Mouse (Mus musculus): ENCODE data around the gene Unc13a. TPM values are rescaled to one million over a fixed set of nuclear protein-coding genes. Genes with fewer than 3 reads are reported as not detected.

Unc13a gene
- polyA plus RNA-seq, 1 experiment from 2014 or later, result 0.68 TPM

- Histone ChIP-seq H3K4me1 (replicated peaks; ENCODE audit: control insufficient read depth, insufficient read depth, low read length) (peaks cover 7% of the 10 kb centered on the region; the same call in 1 of the 2 replicates), H3K4me2 (ENCODE audit: low read depth, low read length) (peak overlapping the region; percentile 9; the same call in 1 of the 2 replicates), H3K9me3 (ENCODE audit: control insufficient read depth, low read length) (no peaks in the 10 kb centered on the region; the same call in 1 of the 2 replicates), H3K36me3 (ENCODE audit: control insufficient read depth, insufficient read depth, low read length) (no peaks in the 10 kb centered on the region), H3K9ac (ENCODE audit: low read length) (no peak overlapping the region), H3K4me3 (ENCODE audit: low read length) (peak overlapping the region; percentile 18; the same call in 1 of the 2 replicates), H3K27ac (ENCODE audit: low read length) (no peak overlapping the region), H3K27me3 (ENCODE audit: control insufficient read depth, insufficient read depth, low read depth, low read length) (peaks cover 74% of the 10 kb centered on the region)
- 10% methylated on average over 68 of the region's 68 CpGs for WGBS
- ATAC-seq (ENCODE audit: low read depth), result no peak
These were observed 21.8 kb upstream of the Unc13a start for GRCm38 (mm10) chr8:71693166-71694041.

GRCm38 (mm10) chr8:71692509-71692908 is 21.0 kb upstream of the Unc13a start:
- 6% methylated on average over 30 of the region's 30 CpGs for WGBS
- no peak overlapping the region for H3K27ac ChIP-seq (ENCODE audit: low read length)
- no peak overlapping the region for H3K9ac ChIP-seq (ENCODE audit: low read length)
- H3K4me3 ChIP-seq (ENCODE audit: low read length), result no peak overlapping the region
- H3K4me2 ChIP-seq (ENCODE audit: low read depth, low read length), result no peak overlapping the region
- no peak for ATAC-seq (ENCODE audit: low read depth)
- no peaks in the 10 kb centered on the region; the same call in 1 of the 2 replicates for H3K9me3 ChIP-seq (ENCODE audit: control insufficient read depth, low read length)
- peaks cover 82% of the 10 kb centered on the region for H3K27me3 ChIP-seq (ENCODE audit: control insufficient read depth, insufficient read depth, low read depth, low read length)
- H3K4me1 ChIP-seq (replicated peaks; ENCODE audit: control insufficient read depth, insufficient read depth, low read length), result peaks cover 7% of the 10 kb centered on the region; the same call in 1 of the 2 replicates
- H3K36me3 ChIP-seq (ENCODE audit: control insufficient read depth, insufficient read depth, low read length), result no peaks in the 10 kb centered on the region

- ATAC-seq (ENCODE audit: low read depth), result no peak
- Histone ChIP-seq H3K4me2 (ENCODE audit: low read depth, low read length) (no peak within 1 kb of the TSS), H3K36me3 (ENCODE audit: control insufficient read depth, insufficient read depth, low read length) (no peaks in the 10 kb centered on the region), H3K27ac (ENCODE audit: low read length) (no peak within 1 kb of the TSS), H3K9me3 (ENCODE audit: control insufficient read depth, low read length) (no peaks in the 10 kb centered on the region; the same call in 1 of the 2 replicates), H3K4me3 (ENCODE audit: low read length) (no peak within 1 kb of the TSS), H3K4me1 (replicated peaks; ENCODE audit: control insufficient read depth, insufficient read depth, low read length) (peaks cover 19% of the 10 kb centered on the region), H3K27me3 (ENCODE audit: control insufficient read depth, insufficient read depth, low read depth, low read length) (peaks cover 100% of the 10 kb centered on the region), H3K9ac (ENCODE audit: low read length) (no peak within 1 kb of the TSS)
- WGBS, result 13% methylated on average over 31 of the region's 33 CpGs
These were observed 17.5 kb upstream of the Unc13a start, which contains the start of gene Insl3 for GRCm38 (mm10) chr8:71689028-71689427. Gene Insl3 (plus strand): TSS chr8:71689214.

GRCm38 (mm10) chr8:71687616-71688015 is 16.1 kb upstream of the Unc13a start:
- H3K4me3 ChIP-seq (ENCODE audit: low read length), result no peak overlapping the region
- no peak for ATAC-seq (ENCODE audit: low read depth)
- WGBS, result 14% methylated on average over 8 of the region's 8 CpGs

GRCm38 (mm10) chr8:71686143-71686734 is 14.7 kb upstream of the Unc13a start:
- H3K9ac ChIP-seq (ENCODE audit: low read length), result no peak overlapping the region
- WGBS, result 7% methylated on average over 23 of the region's 23 CpGs
- H3K36me3 ChIP-seq (ENCODE audit: control insufficient read depth, insufficient read depth, low read length), result no peaks in the 10 kb centered on the region
- ATAC-seq (ENCODE audit: low read depth), result peak; percentile 75
- no peak overlapping the region for H3K27ac ChIP-seq (ENCODE audit: low read length)
- peak overlapping the region; percentile 51 for H3K4me2 ChIP-seq (ENCODE audit: low read depth, low read length)
- peak overlapping the region; percentile 32 for H3K4me3 ChIP-seq (ENCODE audit: low read length)
- H3K4me1 ChIP-seq (replicated peaks; ENCODE audit: control insufficient read depth, insufficient read depth, low read length), result peaks cover 12% of the 10 kb centered on the region
- peaks cover 100% of the 10 kb centered on the region for H3K27me3 ChIP-seq (ENCODE audit: control insufficient read depth, insufficient read depth, low read depth, low read length)
- no peaks in the 10 kb centered on the region for H3K9me3 ChIP-seq (ENCODE audit: control insufficient read depth, low read length)

More at GRCm38 (mm10) chr8:71687616-71688015, 16.1 kb upstream of the Unc13a start:
- Histone ChIP-seq H3K27me3 (ENCODE audit: control insufficient read depth, insufficient read depth, low read depth, low read length) (peaks cover 100% of the 10 kb centered on the region), H3K9me3 (ENCODE audit: control insufficient read depth, low read length) (no peaks in the 10 kb centered on the region), H3K4me2 (ENCODE audit: low read depth, low read length) (no peak overlapping the region), H3K27ac (ENCODE audit: low read length) (no peak overlapping the region), H3K9ac (ENCODE audit: low read length) (no peak overlapping the region), H3K36me3 (ENCODE audit: control insufficient read depth, insufficient read depth, low read length) (no peaks in the 10 kb centered on the region), H3K4me1 (replicated peaks; ENCODE audit: control insufficient read depth, insufficient read depth, low read length) (peaks cover 12% of the 10 kb centered on the region)

- H3K9me3 ChIP-seq (ENCODE audit: control insufficient read depth, low read length), result no peaks in the 10 kb centered on the region
- H3K27ac ChIP-seq (ENCODE audit: low read length), result no peak overlapping the region
- H3K4me2 ChIP-seq (ENCODE audit: low read depth, low read length), result peak overlapping the region; percentile 51
- no peak overlapping the region for H3K9ac ChIP-seq (ENCODE audit: low read length)
- ATAC-seq (ENCODE audit: low read depth), result no peak
- peaks cover 100% of the 10 kb centered on the region for H3K27me3 ChIP-seq (ENCODE audit: control insufficient read depth, insufficient read depth, low read depth, low read length)
- H3K4me3 ChIP-seq (ENCODE audit: low read length), result peak overlapping the region; percentile 32
- WGBS, result 9% methylated on average over 29 of the region's 29 CpGs
- H3K4me1 ChIP-seq (replicated peaks; ENCODE audit: control insufficient read depth, insufficient read depth, low read length), result peaks cover 13% of the 10 kb centered on the region
- H3K36me3 ChIP-seq (ENCODE audit: control insufficient read depth, insufficient read depth, low read length), result no peaks in the 10 kb centered on the region
These were observed 14.0 kb upstream of the Unc13a start for GRCm38 (mm10) chr8:71685573-71685972.

- Histone ChIP-seq H3K9ac (ENCODE audit: low read length) (no peak overlapping the region), H3K4me1 (replicated peaks; ENCODE audit: control insufficient read depth, insufficient read depth, low read length) (peaks cover 17% of the 10 kb centered on the region), H3K36me3 (ENCODE audit: control insufficient read depth, insufficient read depth, low read length) (no peaks in the 10 kb centered on the region), H3K4me2 (ENCODE audit: low read depth, low read length) (no peak overlapping the region), H3K4me3 (ENCODE audit: low read length) (no peak overlapping the region), H3K9me3 (ENCODE audit: control insufficient read depth, low read length) (no peaks in the 10 kb centered on the region), H3K27ac (ENCODE audit: low read length) (no peak overlapping the region), H3K27me3 (ENCODE audit: control insufficient read depth, insufficient read depth, low read depth, low read length) (peaks cover 99% of the 10 kb centered on the region)
- no peak for ATAC-seq (ENCODE audit: low read depth)
- WGBS, result 27% methylated on average over 10 of the region's 10 CpGs
These were observed 13.1 kb upstream of the Unc13a start for GRCm38 (mm10) chr8:71684701-71685100.

GRCm38 (mm10) chr8:71682832-71683231 is 11.3 kb upstream of the Unc13a start:
- 67% methylated on average over 12 of the region's 12 CpGs for WGBS
- no peak for ATAC-seq (ENCODE audit: low read depth)

GRCm38 (mm10) chr8:71681369-71681915 is 9.9 kb upstream of the Unc13a start:
- Histone ChIP-seq H3K36me3 (ENCODE audit: control insufficient read depth, insufficient read depth, low read length) (no peaks in the 10 kb centered on the region), H3K9me3 (ENCODE audit: control insufficient read depth, low read length) (no peaks in the 10 kb centered on the region), H3K27me3 (ENCODE audit: control insufficient read depth, insufficient read depth, low read depth, low read length) (peaks cover 84% of the 10 kb centered on the region), H3K27ac (ENCODE audit: low read length) (no peak overlapping the region), H3K4me2 (ENCODE audit: low read depth, low read length) (no peak overlapping the region), H3K9ac (ENCODE audit: low read length) (no peak overlapping the region), H3K4me1 (replicated peaks; ENCODE audit: control insufficient read depth, insufficient read depth, low read length) (peaks cover 16% of the 10 kb centered on the region), H3K4me3 (ENCODE audit: low read length) (no peak overlapping the region)
- WGBS, result 19% methylated on average over 17 of the region's 18 CpGs
- no peak for ATAC-seq (ENCODE audit: low read depth)

More at GRCm38 (mm10) chr8:71682832-71683231, 11.3 kb upstream of the Unc13a start:
- H3K27ac ChIP-seq (ENCODE audit: low read length), result no peak overlapping the region
- H3K9me3 ChIP-seq (ENCODE audit: control insufficient read depth, low read length), result no peaks in the 10 kb centered on the region
- H3K4me1 ChIP-seq (replicated peaks; ENCODE audit: control insufficient read depth, insufficient read depth, low read length), result peaks cover 19% of the 10 kb centered on the region
- H3K27me3 ChIP-seq (ENCODE audit: control insufficient read depth, insufficient read depth, low read depth, low read length), result peaks cover 94% of the 10 kb centered on the region
- H3K4me2 ChIP-seq (ENCODE audit: low read depth, low read length), result no peak overlapping the region
- H3K4me3 ChIP-seq (ENCODE audit: low read length), result no peak overlapping the region
- H3K9ac ChIP-seq (ENCODE audit: low read length), result no peak overlapping the region
- H3K36me3 ChIP-seq (ENCODE audit: control insufficient read depth, insufficient read depth, low read length), result no peaks in the 10 kb centered on the region
